Mouse (Mus musculus): ENCODE data around the gene Phox2b.

- TF ChIP-seq TAL1 (IDR thresholded peaks at IDR 0.05; ENCODE audit: low read length): no peak
- no peak for TF ChIP-seq GATA1 (IDR thresholded peaks at IDR 0.05; ENCODE audit: low read length)
These were observed 1.7 kb upstream of the Phox2b start for GRCm38 (mm10) chr5:67100564-67101394.

Data from erythroblast, embryonic 14.5 days (primary cell).